Mouse (Mus musculus) embryonic fibroblast, embryonic 13.5 days (primary cell): Measurements from ENCODE around the gene Ano1.

Experiments
- CTCF ChIP-seq: IDR thresholded peaks from 2 replicates; pipeline ENCODE4 v1.5.1; 2011; ENCODE audit warnings: mild to moderate bottlenecking, control low read depth, low read length, moderate library complexity, borderline replicate concordance; ENCODE audit not compliant: insufficient read depth
- POLR2A ChIP-seq: IDR thresholded peaks from 2 replicates; pipeline ENCODE4 v1.6.1; 2011; ENCODE audit warnings: low read depth, mild to moderate bottlenecking, control low read depth, low read length, moderate library complexity

DNA sequence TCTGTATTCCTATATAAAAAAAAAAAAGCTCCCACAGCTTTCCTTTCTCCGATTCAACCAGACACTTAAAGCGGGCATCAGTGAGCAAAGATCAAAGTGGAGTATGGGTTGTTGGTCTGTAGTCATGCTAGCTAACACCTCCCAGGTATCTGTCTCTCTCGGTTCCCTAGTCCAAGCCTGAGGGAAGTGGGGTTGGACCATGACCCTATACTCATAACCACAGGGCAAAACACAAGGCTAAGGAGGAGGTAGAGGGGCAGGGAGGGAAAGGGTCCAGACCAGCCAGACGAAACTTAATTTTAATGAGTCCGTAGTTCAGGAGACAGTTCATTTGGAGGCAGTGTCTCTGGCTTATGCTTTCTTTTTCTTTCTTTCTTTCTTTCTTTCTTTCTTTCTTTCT is 179.5 kb downstream of the Ano1 start:
- TF ChIP-seq CTCF: no peak
- no peak for TF ChIP-seq POLR2A
